Mouse (Mus musculus) embryo, embryonic 10 days (tissue): ENCODE measurements around the gene Evi2.
A peak's percentile ranks its signal among the peaks of the same experiment; 100 is the strongest.

ENCODE experiments used
- DNase-seq: peaks from one replicate; pipeline ENCODE4 v3.0.0-alpha.2; 2015; ENCODE audit warnings: low spot score

Gene Evi2

GRCm38 (mm10) chr11:79530333-79530761 lies at the start of gene Evi2, which contains the start of gene Evi2a:
Gene Evi2 (minus strand): TSS chr11:79530589.
Gene Evi2a (minus strand): TSS chr11:79530609.
- no peak for DNase-seq

DNA sequence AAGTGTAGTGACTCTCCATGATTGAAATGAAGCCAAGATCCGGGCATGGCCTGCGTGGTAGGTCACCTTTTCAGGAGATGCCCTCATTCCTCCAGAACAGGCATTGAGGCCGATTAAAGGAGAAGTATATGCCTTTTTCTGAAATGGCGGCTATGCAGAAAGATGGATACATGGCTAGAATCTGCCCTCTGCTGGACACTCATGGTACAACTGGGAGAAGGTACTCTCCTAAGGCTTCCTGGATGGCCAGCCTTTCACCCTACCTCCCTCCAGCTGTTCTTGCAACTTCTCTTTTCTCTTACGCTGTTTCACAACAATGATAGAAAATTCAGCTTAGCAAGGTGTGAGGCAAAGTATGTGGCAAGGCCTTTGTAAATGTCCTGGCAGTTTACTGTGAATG lies 47.4 kb upstream of the Evi2 start:
- peak; percentile 79 for DNase-seq

- no peak for DNase-seq
Measured at GRCm38 (mm10) chr11:79575383-79576073, 45.1 kb upstream of the Evi2 start.

DNA sequence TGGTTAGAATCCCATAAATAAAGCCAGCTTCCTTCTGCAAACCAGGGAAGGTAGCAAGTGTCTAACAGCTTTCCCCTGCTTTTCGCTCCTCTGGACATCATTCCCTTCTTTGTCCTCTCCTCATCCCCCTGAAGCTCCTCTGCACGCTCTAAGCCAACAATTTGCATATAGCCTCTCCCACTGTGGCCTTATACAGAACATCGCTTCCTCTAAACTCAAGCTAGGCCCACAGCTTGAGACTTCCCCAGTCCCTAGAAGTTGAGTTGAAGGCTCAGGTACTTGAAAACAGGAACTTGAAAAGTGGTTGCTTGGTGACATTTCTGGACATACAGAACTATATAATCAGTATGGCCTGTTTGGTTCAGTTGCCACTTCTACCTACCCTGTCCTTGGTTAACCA lies 43.4 kb upstream of the Evi2 start:
- DNase-seq, result no peak

DNA sequence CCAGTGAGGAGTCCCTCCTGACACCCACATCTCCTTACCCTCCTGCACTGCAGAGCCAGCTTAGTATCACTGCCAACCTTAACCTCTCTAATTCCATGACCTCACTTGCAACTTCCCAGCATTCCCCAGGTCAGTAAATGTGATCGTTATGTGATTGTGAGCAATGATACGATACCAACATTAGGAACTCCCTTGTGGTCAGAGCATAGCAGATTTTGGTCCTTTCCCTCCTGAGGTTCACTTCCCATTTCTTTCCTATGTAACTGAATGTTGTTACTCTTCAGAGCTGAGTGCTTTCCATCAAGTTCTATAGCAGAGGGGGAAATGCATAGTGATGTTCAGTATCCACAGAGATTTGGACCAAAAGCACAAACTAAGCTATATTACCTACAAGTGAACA lies 39.9 kb upstream of the Evi2 start:
- no peak for DNase-seq

GRCm38 (mm10) chr11:79568197-79568911 lies 38.0 kb upstream of the Evi2 start:
- no peak for DNase-seq

DNA sequence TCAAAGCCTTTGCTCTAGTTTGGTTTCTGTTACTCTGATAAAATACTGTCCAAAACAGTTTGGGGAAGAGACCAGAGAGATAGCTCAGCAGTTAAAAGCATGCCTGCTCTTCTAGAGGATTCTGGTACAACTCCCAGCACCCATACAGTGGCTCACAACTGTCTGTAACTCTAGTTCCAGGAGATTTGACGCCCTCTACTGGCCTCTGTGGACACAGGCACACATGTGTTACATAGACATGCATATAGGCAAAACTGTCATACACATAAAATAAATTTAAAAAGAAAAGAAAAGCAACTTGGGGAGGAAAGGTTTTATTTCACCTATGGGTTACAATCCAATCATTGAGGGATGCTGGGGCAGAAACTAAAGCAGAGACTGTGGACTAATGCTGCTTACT lies 36.6 kb upstream of the Evi2 start:
- no peak for DNase-seq

DNA sequence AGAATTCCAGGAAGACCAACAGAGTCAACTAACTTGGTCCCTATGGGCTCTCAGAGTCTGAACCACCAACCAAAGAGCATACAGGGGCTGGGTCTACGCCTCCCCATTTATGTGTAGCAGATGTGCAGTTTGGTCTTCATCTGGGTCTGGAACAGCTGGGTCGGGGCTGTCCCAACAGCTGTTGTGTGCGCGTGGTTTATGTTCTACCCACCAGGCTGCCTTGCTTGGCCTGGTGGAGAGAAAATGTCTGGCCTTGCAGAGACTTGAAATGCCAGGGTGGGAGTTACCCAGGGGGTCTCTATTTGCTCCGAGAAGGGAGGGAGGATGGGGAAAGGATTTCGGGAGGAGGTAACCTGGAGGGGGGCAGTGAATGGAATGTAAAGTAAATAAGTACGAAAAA lies 33.1 kb upstream of the Evi2 start:
- DNase-seq, result no peak

GRCm38 (mm10) chr11:79560536-79560935 lies 30.1 kb upstream of the Evi2 start:
- DNase-seq, result no peak

DNA sequence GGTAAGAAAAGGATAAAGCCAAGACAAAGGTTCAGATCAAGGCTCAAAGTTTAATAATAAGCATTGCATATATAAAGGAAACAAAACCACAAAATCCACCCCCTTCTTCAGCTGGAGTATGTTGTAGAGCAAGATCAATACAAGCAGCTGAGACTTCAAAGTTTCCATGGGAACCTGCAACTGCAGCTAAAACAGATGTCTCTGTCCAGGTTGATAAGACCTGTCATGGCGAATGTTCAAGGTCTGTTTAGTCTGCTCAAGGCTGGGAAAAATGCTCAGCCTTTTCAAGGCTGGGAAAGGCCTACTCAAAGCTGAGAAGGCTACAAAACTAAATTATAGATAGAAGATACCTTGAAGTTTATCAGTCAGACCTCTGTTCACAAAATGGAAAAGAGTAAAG lies 22.2 kb upstream of the Evi2 start:
- no peak for DNase-seq

GRCm38 (mm10) chr11:79536293-79536692 lies 5.9 kb upstream of the Evi2 start:
- DNase-seq, result no peak

GRCm38 (mm10) chr11:79535554-79535953 lies 5.2 kb upstream of the Evi2 start:
- no peak for DNase-seq

GRCm38 (mm10) chr11:79533950-79534690 lies 3.7 kb upstream of the Evi2 start:
- DNase-seq, result no peak

- no peak for DNase-seq
Measured at GRCm38 (mm10) chr11:79533311-79533710, 2.9 kb upstream of the Evi2 start.

GRCm38 (mm10) chr11:79531485-79531884 lies 1.1 kb upstream of the Evi2 start:
- no peak for DNase-seq

GRCm38 (mm10) chr11:79530774-79531173 lies 385 bp upstream of the Evi2 start:
- DNase-seq, result no peak

- no peak for DNase-seq
Measured at GRCm38 (mm10) chr11:79529736-79530135, 653 bp downstream of the Evi2 start.

DNA sequence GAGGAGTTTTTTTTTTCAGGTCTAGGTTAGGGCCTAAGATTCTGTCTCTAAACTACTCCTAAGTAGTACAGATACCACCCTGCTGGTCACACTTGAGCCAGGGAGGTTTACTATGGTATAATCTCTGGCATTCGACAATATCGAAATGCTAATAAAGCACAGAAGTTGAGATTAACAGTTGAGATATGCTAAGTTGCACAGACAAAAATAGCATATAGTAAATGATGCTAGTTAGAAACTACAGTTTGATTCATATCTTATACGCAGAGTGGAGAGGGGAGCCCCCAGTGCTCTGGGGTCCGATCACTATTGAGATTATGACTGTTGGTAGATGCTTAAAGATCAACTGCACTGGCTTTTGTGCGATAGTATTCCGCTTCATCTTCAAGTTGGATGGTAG lies 1.2 kb downstream of the Evi2 start:
- no peak for DNase-seq

- no peak for DNase-seq
Measured at GRCm38 (mm10) chr11:79528601-79529000, 1.8 kb downstream of the Evi2 start.

GRCm38 (mm10) chr11:79527739-79528384 lies 2.5 kb downstream of the Evi2 start:
- no peak for DNase-seq

- no peak for DNase-seq
Measured at GRCm38 (mm10) chr11:79527015-79527738, 3.2 kb downstream of the Evi2 start.

DNA sequence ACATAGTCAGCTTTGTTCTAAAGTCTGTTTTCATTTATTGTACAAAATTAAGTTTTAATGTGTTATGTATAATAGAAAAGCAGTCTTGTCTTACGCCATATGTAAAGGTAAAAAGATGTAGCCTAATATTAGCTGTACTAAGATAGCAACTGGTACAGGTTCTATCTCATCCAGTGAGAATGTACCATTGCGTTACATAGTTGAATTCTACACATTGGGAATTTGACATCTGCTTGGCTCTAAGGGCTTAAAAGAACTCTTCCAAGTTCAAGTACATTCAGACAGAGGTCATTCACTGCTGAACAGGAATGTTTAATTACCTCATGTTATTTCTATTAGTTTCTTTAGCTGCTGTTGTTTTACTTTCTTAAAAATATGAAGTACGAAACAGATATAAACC lies 3.8 kb downstream of the Evi2 start:
- DNase-seq, result no peak
